Mouse (Mus musculus) liver, embryonic 11.5 days (tissue): ENCODE results near the gene Dnmt3l. TPM values are rescaled to one million over a fixed set of nuclear protein-coding genes. Genes with fewer than 3 reads are reported as not detected.

ENCODE experiments used
- ATAC-seq: fragments of 200-750 bp; cut with Nextera tagmentation; replicated peaks from 2 replicates; pipeline ENCODE4 v1.8.0; 2017; ENCODE audit warnings: moderate number of reproducible peaks, mild to moderate bottlenecking, moderate TSS enrichment, moderate library complexity; ENCODE audit not compliant: low FRiP score
- DNase-seq: peaks from one replicate; pipeline ENCODE4 v3.0.0-alpha.2; 2017; ENCODE audit warnings: low spot score
- H3K27ac ChIP-seq: fragments of 300-500 bp; sonication (generic); 2 replicates; pipeline ENCODE4 v1.5.1; 2014; ENCODE audit warnings: mild to moderate bottlenecking, low read depth, low read length, control low read depth
- H3K27me3 ChIP-seq: fragments of 300-500 bp; sonication (generic); replicated peaks from 2 replicates; pipeline ENCODE4 v1.6.1; 2014; ENCODE audit warnings: low read length, mixed read lengths; ENCODE audit not compliant: control insufficient read depth, insufficient read depth
- H3K36me3 ChIP-seq: fragments of 300-500 bp; sonication (generic); 2 replicates; pipeline ENCODE4 v1.6.1; 2014; ENCODE audit warnings: mild to moderate bottlenecking, low read length, moderate library complexity, mixed read lengths; ENCODE audit not compliant: control insufficient read depth, insufficient read depth
- H3K4me1 ChIP-seq: fragments of 300-500 bp; sonication (generic); replicated peaks from 2 replicates; pipeline ENCODE4 v1.6.1; 2014; ENCODE audit warnings: low read length, mixed read lengths; ENCODE audit not compliant: control insufficient read depth, insufficient read depth
- H3K4me2 ChIP-seq: fragments of 300-500 bp; sonication (generic); 2 replicates; pipeline ENCODE4 v1.6.1; 2014; ENCODE audit warnings: mild to moderate bottlenecking, control low read depth, moderate library complexity
- H3K4me3 ChIP-seq: fragments of 300-500 bp; sonication (generic); 2 replicates; pipeline ENCODE4 v1.5.1; 2014; ENCODE audit warnings: low read depth, low read length, control low read depth
- H3K9ac ChIP-seq: fragments of 300-500 bp; sonication (generic); 2 replicates; pipeline ENCODE4 v1.6.1; 2014; ENCODE audit warnings: low read depth, low read length, control low read depth
- H3K9me3 ChIP-seq: fragments of 300-500 bp; sonication (generic); 2 replicates; pipeline ENCODE4 v1.6.1; 2016; ENCODE audit warnings: low read length, inconsistent platforms, mixed read lengths; ENCODE audit not compliant: control insufficient read depth
- WGBS: fragments of 180-500 bp; shearing (Covaris S2); extraction: QIAGEN DNeasy Blood & Tissue Kit; methylation state at CpG from one replicate; pipeline ENCODE4 v1.1.7; 2014; 5-methylcytosine and 5-hydroxymethylcytosine counted together
- polyA plus RNA-seq: library from polyadenylated mRNA; unstranded; fragments of >200 nt; fragmentation: Nextera tagmentation; extraction: Ambion mirVana; gene quantifications from 2 replicates; pipeline ENCODE4 v1.2.1, GENCODE M21; 2014

The Dnmt3l gene
- not detected in 2 replicates for polyA plus RNA-seq

DNA sequence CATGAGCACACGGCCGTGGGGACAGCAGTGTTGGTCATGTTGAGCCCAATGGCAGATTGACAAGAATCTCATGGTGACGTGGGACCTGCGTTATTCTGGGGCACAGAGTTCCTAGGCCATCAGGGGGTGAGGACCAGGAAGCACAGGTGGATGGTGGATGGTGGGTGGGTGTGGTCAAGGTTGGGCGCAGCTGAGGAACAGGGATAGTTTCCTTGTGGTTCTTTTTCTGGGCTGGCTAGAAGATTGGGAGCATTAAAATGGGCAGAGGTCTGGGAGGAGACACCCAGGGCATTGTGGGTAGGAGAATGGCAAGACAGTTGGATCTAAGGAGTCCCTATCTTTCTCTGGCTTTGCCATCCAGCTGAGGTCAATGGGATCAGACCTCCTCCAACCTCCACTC is at the start of gene Dnmt3l:
Gene Dnmt3l (plus strand): TSS at position 301 of the 400 bp plus-strand sequence.
- peaks cover 7% of the 10 kb centered on the region; the same call in 1 of the 2 replicates for H3K27me3 ChIP-seq
- no peaks in the 10 kb centered on the region for H3K9me3 ChIP-seq
- no peaks in the 10 kb centered on the region for H3K36me3 ChIP-seq
- no peak for ATAC-seq
- H3K27ac ChIP-seq = no peak within 1 kb of the TSS
- no peaks in the 10 kb centered on the region for H3K4me1 ChIP-seq
- 83% methylated on average over 5 of the region's 5 CpGs for WGBS
- no peak within 1 kb of the TSS for H3K4me2 ChIP-seq
- H3K9ac ChIP-seq = no peak within 1 kb of the TSS
- H3K4me3 ChIP-seq = no peak within 1 kb of the TSS
- DNase-seq = no peak

DNA sequence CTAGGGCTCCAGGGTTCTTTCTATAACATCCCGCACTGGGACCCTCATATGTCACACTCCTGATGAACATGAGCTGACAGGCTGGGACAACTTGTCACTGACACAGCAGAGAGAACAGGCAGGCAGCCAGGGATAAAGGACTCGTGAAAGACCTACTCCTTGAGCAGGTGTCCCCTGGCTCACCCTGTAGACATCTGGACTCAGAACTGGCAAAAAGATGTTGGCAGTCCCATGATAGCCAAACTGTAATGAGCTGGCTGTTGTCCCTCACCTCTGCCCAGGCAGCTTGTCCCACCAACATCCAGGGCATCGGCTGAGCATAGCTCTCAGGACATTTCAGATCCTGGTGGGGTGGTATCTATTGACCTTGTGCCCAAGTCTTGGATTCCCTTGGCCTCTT is 46.1 kb upstream of the Dnmt3l start:
- H3K9ac ChIP-seq = no peak overlapping the region
- no peak overlapping the region for H3K4me3 ChIP-seq
- peaks cover 86% of the 10 kb centered on the region for H3K36me3 ChIP-seq
- WGBS = 93% methylated on average over 3 of the region's 3 CpGs
- H3K27me3 ChIP-seq = no peaks in the 10 kb centered on the region
- H3K9me3 ChIP-seq = no peaks in the 10 kb centered on the region
- ATAC-seq (no peak), DNase-seq (no peak)
- H3K27ac ChIP-seq = no peak overlapping the region
- H3K4me1 ChIP-seq = no peaks in the 10 kb centered on the region
- H3K4me2 ChIP-seq = no peak overlapping the region

DNA sequence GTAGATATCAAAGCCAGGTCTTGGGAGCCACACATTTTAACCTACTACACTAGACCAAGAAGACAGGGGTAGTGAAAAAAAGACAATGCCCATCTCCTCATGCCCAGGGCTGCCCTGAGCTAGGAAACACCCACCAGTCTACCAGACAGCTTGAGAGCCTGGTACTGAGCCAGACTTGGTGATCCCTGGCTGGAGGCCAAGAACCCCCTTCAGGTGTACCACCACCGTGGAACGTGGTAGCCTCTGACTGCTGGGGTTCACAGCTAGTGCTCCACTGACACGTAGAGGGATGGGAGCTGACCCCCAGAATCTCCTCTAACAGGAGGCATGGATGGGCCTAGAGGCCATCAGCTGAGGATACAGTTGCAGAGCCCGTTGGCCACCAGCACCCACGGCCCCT is 41.5 kb upstream of the Dnmt3l start:
- Histone ChIP-seq H3K36me3 (peaks cover 77% of the 10 kb centered on the region), H3K4me2 (no peak overlapping the region), H3K9ac (no peak overlapping the region), H3K27ac (no peak overlapping the region), H3K27me3 (no peaks in the 10 kb centered on the region), H3K9me3 (no peaks in the 10 kb centered on the region), H3K4me1 (peaks cover 10% of the 10 kb centered on the region), H3K4me3 (no peak overlapping the region)
- WGBS = 95% methylated on average over 5 of the region's 5 CpGs
- ATAC-seq (no peak), DNase-seq (no peak)

DNA sequence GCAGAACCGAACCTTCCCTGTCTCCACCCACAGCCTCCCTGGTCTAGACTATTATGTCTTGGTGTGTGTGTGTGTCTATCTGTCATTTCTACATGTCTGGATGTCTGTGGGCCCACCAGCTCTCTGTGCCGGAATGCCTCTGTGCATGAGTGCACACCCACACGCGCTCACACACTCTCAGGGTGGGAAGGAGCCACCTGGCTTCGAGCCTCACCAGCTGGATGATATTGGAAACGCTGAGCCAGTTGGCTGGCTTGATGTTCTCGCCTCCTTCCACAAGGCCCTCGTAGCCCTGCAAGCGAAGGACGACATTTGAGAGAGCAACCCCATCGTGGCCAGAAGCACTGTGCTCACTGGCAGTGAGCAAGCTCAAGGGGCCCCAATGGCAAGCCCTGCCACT is 40.0 kb upstream of the Dnmt3l start:
- no peak overlapping the region for H3K27ac ChIP-seq
- no peak overlapping the region for H3K9ac ChIP-seq
- H3K4me3 ChIP-seq = no peak overlapping the region
- 90% methylated on average over 11 of the region's 11 CpGs for WGBS
- no peaks in the 10 kb centered on the region for H3K9me3 ChIP-seq
- H3K4me2 ChIP-seq = no peak overlapping the region
- H3K36me3 ChIP-seq = peaks cover 64% of the 10 kb centered on the region
- H3K4me1 ChIP-seq = peaks cover 26% of the 10 kb centered on the region
- ATAC-seq (no peak), DNase-seq (no peak)
- H3K27me3 ChIP-seq = no peaks in the 10 kb centered on the region

DNA sequence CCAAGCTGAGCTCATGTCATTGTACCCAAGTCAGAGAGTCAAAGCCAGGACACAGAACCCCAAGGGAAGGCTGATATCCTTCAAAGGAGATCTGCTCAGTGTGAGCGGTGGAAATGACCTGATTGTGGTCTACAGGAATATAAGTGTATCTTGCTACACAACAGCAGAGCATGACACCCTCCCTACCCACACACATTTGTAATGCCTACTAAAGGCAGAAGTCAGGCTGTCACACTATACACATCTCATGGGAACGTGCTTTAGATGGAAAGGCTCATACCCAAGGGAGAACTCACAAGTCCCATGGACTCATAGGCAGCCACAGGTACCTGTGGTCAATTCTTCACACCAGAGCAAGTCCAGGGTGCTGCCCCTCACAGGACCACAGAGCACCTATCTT is 39.4 kb upstream of the Dnmt3l start:
- Histone ChIP-seq H3K27me3 (no peaks in the 10 kb centered on the region), H3K4me3 (no peak overlapping the region), H3K9ac (no peak overlapping the region), H3K4me2 (no peak overlapping the region), H3K36me3 (peaks cover 59% of the 10 kb centered on the region), H3K4me1 (peaks cover 31% of the 10 kb centered on the region), H3K9me3 (no peaks in the 10 kb centered on the region), H3K27ac (no peak overlapping the region)
- 87% methylated on average over 2 of the region's 2 CpGs for whole genome bisulfite sequencing
- ATAC-seq = no peak
- DNase-seq = no peak

DNA sequence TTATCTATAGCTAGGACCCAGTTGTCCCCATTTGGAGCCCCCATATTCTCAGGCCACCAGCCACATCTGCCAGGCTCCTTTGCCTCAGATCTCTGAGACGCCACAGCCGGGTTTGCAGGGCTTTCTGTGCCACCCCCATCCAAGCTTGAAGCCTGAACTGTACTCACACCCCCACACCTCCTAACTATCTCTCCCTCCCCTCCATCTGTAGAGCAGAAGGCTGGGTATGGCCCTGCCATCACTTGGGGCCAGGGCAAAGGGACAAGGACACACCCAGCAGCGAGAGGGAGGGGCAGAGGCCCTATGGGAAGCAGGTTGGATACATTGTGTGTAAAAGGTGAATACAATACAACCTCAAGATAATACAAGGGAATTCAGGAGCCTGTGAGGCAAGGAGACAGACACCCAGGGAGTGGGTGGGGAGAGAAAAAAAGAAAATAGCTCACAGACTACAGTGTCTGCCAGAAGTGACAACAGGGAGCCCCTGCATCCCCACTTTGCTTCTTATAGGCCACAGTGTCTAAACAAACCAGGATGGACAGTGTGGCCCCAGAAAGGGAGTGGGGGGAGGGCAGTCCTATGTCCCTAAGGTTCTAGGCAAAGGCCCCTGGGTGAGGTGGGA is 37.2 kb upstream of the Dnmt3l start:
- peak; percentile 65 for ATAC-seq
- H3K27ac ChIP-seq = peak overlapping the region; percentile 69
- WGBS = 73% methylated on average over 3 of the region's 3 CpGs
- peaks cover 45% of the 10 kb centered on the region for H3K4me1 ChIP-seq
- no peak for DNase-seq
- peak overlapping the region; percentile 5 for H3K4me3 ChIP-seq
- H3K36me3 ChIP-seq = peaks cover 39% of the 10 kb centered on the region
- H3K9ac ChIP-seq = peak overlapping the region; percentile 48; the same call in 1 of the 2 replicates
- H3K27me3 ChIP-seq = no peaks in the 10 kb centered on the region
- H3K4me2 ChIP-seq = peak overlapping the region; percentile 98
- H3K9me3 ChIP-seq = no peaks in the 10 kb centered on the region

DNA sequence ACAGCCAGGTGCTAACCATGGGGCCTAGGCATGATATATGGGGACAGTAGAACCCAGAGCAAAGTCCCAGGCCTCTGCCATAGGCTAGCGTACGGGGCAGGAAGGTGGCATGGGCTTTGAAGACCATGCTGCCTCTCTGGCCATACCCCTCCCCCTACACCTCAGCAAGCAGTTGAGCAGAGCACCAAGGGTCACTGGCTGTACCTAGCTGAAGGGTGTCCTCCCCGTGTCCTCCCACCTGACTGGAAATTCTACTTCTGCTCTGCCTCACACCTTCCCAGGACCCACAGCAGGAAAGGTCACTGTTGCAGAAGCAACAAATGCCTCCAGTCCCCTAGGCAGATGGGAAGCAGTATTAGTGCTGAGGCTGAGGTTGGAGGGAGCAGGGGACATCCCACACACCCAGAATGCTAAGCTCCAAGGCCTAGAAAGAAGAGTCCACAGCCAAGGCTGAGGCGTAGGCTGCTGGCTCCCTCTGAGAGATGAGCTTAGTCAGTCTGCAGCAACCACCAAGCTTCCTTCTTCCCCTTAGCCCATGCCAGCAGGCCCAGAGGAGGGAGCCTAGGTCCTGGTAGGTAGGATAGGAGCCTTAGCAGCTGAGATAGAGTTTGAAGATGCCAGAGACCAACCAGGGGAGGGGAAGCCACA is 35.8 kb upstream of the Dnmt3l start:
- 0 out of 2 replicates have a peak overlapping the region, but pooled peaks have one; percentile 3 for H3K27ac ChIP-seq
- peaks cover 50% of the 10 kb centered on the region for H3K4me1 ChIP-seq

DNA sequence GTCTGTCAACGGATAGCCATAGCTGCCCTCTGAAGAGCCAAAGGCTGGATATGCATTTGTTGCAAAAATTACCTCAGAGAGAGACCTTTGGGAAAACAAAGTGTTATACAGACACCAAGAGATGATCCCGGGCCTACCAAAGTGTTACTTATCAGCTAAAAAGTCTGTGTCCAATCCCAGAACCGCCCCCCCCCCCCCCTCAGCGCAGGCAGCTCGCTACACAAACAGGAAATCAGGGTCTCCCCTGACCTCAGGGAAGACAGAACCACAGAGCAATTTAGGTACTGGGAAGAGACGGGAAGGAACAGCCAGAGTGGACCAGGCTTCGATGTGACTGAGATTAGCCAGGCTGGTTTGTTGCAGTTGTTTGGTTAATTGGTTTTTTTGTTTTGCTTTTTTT is 34.5 kb upstream of the Dnmt3l start:
- 18% methylated on average over 7 of the region's 7 CpGs for WGBS
- peak overlapping the region; percentile 87 for H3K4me3 ChIP-seq
- H3K4me1 ChIP-seq = peaks cover 50% of the 10 kb centered on the region
- peaks cover 14% of the 10 kb centered on the region for H3K36me3 ChIP-seq
- ATAC-seq (no peak), DNase-seq (no peak)
- peak overlapping the region; percentile 98 for H3K4me2 ChIP-seq
- peak overlapping the region; percentile 98 for H3K9ac ChIP-seq
- H3K27ac ChIP-seq = peak overlapping the region; percentile 100; the same call in 1 of the 2 replicates
- H3K9me3 ChIP-seq = no peaks in the 10 kb centered on the region
- H3K27me3 ChIP-seq = no peaks in the 10 kb centered on the region

More for the DNA sequence above, 35.8 kb upstream of the Dnmt3l start:
- DNase-seq (no peak), ATAC-seq (no peak)
- no peak overlapping the region for H3K4me3 ChIP-seq
- H3K27me3 ChIP-seq = no peaks in the 10 kb centered on the region
- peaks cover 27% of the 10 kb centered on the region for H3K36me3 ChIP-seq
- H3K9me3 ChIP-seq = no peaks in the 10 kb centered on the region
- 88% methylated on average over 4 of the region's 4 CpGs for WGBS
- H3K9ac ChIP-seq = peak overlapping the region; percentile 44
- H3K4me2 ChIP-seq = peak overlapping the region; percentile 98

DNA sequence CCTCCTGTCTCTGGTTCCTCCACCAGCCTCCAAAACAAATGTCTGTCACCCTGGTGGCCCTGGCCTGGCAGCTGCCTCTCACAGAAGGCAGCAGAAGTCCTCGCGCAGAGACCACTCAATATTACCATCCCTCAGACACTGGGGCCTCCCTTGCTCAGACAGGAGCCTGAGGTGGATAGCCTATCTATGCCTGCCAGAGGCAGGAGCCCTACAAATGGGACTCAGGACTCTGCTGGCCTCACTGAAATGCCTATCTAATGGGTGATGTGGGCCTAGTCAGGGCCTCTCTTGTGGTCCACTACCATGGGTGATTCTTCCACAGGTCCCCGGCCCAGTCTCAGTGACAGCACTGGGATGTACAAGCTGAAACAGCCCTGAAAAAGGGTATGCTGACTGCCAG is 33.6 kb upstream of the Dnmt3l start:
- H3K9me3 ChIP-seq = no peaks in the 10 kb centered on the region
- H3K4me1 ChIP-seq = peaks cover 50% of the 10 kb centered on the region
- 46% methylated on average over 3 of the region's 3 CpGs for WGBS
- ATAC-seq = peak; percentile 56
- peak overlapping the region; percentile 87 for H3K4me3 ChIP-seq
- peaks cover 8% of the 10 kb centered on the region; the same call in 1 of the 2 replicates for H3K36me3 ChIP-seq
- H3K9ac ChIP-seq = peak overlapping the region; percentile 98
- H3K27ac ChIP-seq = peak overlapping the region; percentile 100
- H3K4me2 ChIP-seq = peak overlapping the region; percentile 98
- DNase-seq = peak; percentile 51
- no peaks in the 10 kb centered on the region for H3K27me3 ChIP-seq
